Mouse (Mus musculus) telencephalon, adult 2 months (tissue): ENCODE data around the gene Ifit1bl2.
A peak's percentile ranks its signal among the peaks of the same experiment; 100 is the strongest.
"Not testable (repeated sequence)": the region's sequence is repeated elsewhere in the genome, so short reads cannot be mapped to it uniquely, and the experiment has no call there.

Source experiments
- DNase-seq: peaks from one replicate; pipeline ENCODE4 v3.0.0-alpha.2; 2011; ENCODE audit warnings: low read depth, low spot score

Gene Ifit1bl2

GRCm38 (mm10) chr19:34640623-34641022, at the start of gene Ifit1bl2, which contains the start of gene Ifit1:
Ifit1bl2 (minus strand) TSS chr19:34640743.
Ifit1 (plus strand) TSS chr19:34640871.
- DNase-seq, result no peak

GRCm38 (mm10) chr19:34685530-34685929, 45.0 kb upstream of the Ifit1bl2 start:
- DNase-seq, result no peak

- DNase-seq, result no peak
These were observed 44.3 kb upstream of the Ifit1bl2 start for GRCm38 (mm10) chr19:34684857-34685256.

- DNase-seq, result no peak
These were observed 37.9 kb upstream of the Ifit1bl2 start for GRCm38 (mm10) chr19:34678428-34678827.

- DNase-seq, result no peak
These were observed 32.9 kb upstream of the Ifit1bl2 start for GRCm38 (mm10) chr19:34673476-34673875.

DNA sequence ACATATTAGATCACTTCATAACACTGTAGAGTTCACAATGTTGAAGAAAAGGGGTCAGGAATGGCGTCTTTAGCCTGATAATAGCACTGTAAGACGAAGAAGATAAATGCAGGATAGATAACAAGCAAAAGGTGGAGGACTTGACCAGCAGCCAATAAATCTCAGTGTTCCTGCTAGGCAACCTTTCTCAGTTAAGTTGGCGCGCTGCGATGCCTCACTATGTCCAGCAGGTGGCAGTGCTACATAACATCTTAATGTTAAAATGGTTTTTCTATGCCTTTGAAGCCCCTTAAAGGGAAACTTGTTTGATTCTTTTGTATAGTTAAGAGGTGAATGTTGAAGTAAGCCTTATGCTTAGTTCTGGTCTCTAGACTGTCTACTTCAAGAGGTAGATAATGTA, 25.6 kb upstream of the Ifit1bl2 start:
- no peak for DNase-seq

- no peak for DNase-seq
These were observed 22.2 kb upstream of the Ifit1bl2 start for GRCm38 (mm10) chr19:34662740-34663139.

- peak; percentile 86 for DNase-seq
These were observed 21.5 kb upstream of the Ifit1bl2 start for GRCm38 (mm10) chr19:34662067-34662507.

GRCm38 (mm10) chr19:34656511-34657298, 16.2 kb upstream of the Ifit1bl2 start:
- DNase-seq, result no peak

GRCm38 (mm10) chr19:34655227-34655805, 14.8 kb upstream of the Ifit1bl2 start:
- no peak for DNase-seq

DNA sequence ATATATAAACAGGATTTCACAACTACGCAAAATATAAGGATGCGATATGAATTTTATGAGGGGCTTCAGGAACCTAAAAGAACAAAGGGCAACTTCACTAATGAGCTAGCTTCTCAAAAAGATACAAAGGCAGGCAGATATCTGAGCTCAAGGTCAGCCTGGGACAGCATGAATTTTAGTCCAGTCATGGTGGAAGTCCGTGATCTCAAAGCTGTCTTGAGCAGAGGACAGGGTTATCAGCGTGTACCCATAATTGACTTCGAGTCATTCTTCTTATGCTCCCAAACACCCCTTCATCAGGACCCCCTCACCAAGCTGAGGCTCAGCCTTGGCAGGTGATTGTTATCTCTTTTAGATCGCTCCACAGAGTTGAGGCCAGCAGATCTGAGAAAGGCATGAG, 10.5 kb upstream of the Ifit1bl2 start:
- DNase-seq, result no peak

- DNase-seq, result no peak
These were observed 9.7 kb upstream of the Ifit1bl2 start for GRCm38 (mm10) chr19:34650276-34650675.

- not testable (repeated sequence) for DNase-seq
These were observed 7.1 kb upstream of the Ifit1bl2 start for GRCm38 (mm10) chr19:34647630-34648029.

DNA sequence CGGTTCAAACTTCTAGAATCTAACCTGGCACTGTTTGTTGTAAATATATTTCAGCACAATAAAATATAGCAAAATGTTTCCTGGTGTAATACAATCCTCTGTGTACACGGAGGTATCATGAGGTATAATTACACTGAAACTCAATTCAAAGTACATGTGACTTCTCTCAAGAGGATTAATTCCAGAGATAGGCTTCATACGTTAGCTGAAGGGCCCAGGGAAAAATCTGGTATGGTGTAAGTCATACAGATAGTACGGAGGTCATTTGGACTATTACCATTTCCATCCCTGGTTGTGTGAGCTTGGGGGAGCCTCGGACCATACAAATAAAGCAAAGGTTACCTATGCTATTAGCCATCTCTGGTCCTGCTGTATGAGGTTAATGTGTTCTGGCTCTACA, 2.1 kb upstream of the Ifit1bl2 start:
- no peak for DNase-seq

DNA sequence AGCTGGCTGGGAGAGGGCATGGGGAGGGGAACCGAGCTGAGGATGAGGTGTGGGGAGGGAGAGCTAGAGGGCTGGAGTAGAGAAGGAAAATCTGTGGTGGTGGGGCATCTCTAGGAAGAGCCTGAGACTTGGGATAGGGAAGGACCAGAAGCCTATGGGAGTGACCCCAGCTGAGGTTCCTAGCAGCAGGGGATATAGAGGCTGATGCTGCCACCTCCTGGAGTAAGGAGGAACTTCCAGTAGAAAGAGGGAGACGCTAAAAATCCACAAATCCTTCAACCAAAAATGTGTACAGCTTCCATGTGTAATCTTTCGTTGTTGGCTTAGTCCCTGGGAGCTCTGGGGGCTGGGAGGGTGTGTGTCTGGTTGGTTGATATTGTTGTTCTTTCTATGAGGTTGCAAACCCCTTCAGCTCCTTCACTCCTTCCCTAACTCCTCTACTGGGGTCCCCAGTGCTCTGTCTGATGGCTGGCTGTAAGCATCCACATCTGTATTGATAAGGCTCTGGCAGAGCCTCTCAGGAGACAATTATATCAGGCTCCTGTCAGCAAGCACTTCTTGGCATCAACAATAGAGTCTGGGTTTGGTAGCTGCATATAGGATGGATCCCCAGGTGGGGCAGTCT, 3.5 kb downstream of the Ifit1bl2 start:
- DNase-seq, result no peak

DNA sequence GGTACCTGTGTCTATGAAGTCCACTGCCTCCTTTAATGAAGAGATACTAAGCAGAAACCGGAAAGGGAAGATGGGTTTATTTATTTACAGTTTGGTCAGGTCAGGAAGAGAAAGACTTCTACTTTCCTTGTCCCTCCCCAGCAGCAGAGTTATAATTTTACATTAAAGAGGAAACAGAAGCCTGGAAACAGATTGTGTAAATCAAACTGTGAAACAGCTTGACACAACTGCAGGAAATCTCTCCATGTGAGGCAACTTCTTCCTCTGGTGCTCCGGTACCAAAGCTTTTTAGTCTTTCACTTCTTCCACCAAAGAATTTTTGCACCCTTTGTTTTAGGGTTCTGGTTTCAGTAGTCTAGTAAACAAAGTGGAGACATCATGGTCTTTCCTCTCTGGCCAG, 7.1 kb downstream of the Ifit1bl2 start:
- DNase-seq, result no peak

- no peak for DNase-seq
These were observed 9.1 kb downstream of the Ifit1bl2 start for GRCm38 (mm10) chr19:34631487-34631886.

- no peak for DNase-seq
These were observed 13.0 kb downstream of the Ifit1bl2 start for GRCm38 (mm10) chr19:34627496-34627895.

DNA sequence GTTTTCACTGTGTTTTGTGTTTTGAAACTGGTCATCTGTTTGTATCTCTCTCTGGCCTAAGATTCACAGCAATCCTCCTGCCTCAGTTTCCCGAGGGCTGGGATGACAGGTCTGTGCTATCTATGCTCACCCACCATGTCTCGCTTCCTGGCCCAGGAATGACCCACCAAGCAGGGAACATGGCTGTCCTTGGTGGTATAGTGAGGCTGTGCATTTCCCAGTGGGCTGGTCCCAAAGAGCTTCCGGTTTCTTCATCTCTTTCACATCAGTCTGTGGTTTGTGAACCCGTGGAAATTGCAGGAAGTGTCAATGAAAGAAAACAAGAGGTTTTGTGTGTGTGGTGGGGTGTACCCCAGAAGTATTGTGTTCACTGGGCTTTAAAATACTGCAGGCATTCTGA, 15.9 kb downstream of the Ifit1bl2 start:
- DNase-seq, result no peak

DNA sequence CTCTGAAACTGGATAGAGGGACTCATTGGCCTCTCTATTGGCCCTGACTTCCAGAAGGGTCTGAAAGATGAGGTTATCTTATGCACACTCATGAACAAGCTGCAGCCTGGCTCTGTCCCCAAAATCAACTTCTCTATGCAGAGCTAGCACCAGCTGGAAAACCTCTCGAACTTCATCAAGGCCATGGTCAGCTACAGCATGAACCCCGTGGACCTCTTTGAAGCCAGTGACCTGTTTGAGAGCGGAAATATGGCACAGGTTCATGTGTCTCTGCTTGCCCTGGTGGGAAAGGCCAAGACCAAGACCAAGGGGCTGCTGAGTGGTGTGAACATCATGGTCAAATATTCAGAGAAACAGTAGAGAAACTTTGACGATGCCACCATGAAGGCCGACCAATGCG, 16.8 kb downstream of the Ifit1bl2 start:
- no peak for DNase-seq

GRCm38 (mm10) chr19:34620871-34621270, 19.7 kb downstream of the Ifit1bl2 start:
- DNase-seq, result no peak

GRCm38 (mm10) chr19:34612243-34613001, 28.1 kb downstream of the Ifit1bl2 start:
- not testable (repeated sequence) for DNase-seq
